Mouse (Mus musculus) heart, embryonic 16.5 days (tissue): ENCODE data around the gene Rtcb. TPM values are rescaled to one million over a fixed set of nuclear protein-coding genes. Genes with fewer than 3 reads are reported as not detected.

ENCODE experiments used
- ATAC-seq: fragments of 200-750 bp; cut with Nextera tagmentation; replicated peaks from 2 replicates; pipeline ENCODE4 v1.8.0; 2017; ENCODE audit warnings: moderate number of reproducible peaks; ENCODE audit not compliant: insufficient read depth, low FRiP score; ENCODE audit errors: extremely low read depth
- H3K27ac ChIP-seq: fragments of 300-500 bp; sonication (generic); 2 replicates; pipeline ENCODE4 v1.5.1; 2014; ENCODE audit warnings: mild to moderate bottlenecking, low read length, control low read depth, moderate library complexity
- H3K27me3 ChIP-seq: fragments of 300-500 bp; sonication (generic); 2 replicates; pipeline ENCODE4 v1.6.1; 2014; ENCODE audit warnings: low read length, mixed read lengths; ENCODE audit not compliant: control insufficient read depth, insufficient read depth
- H3K36me3 ChIP-seq: fragments of 300-500 bp; sonication (generic); 2 replicates; pipeline ENCODE4 v1.6.1; 2014; ENCODE audit not compliant: control insufficient read depth, insufficient read depth
- H3K4me1 ChIP-seq: fragments of 300-500 bp; sonication (generic); 2 replicates; pipeline ENCODE4 v1.6.1; 2014; ENCODE audit warnings: low read length, mixed read lengths; ENCODE audit not compliant: control insufficient read depth, insufficient read depth
- H3K4me2 ChIP-seq: fragments of 300-500 bp; sonication (generic); 2 replicates; pipeline ENCODE4 v1.6.1; 2014; ENCODE audit warnings: low read depth, mild to moderate bottlenecking, control low read depth, low read length
- H3K4me3 ChIP-seq: fragments of 300-500 bp; sonication (generic); 2 replicates; pipeline ENCODE4 v1.5.1; 2014; ENCODE audit warnings: mild to moderate bottlenecking, control low read depth, low read length
- H3K9ac ChIP-seq: fragments of 300-500 bp; sonication (generic); 2 replicates; pipeline ENCODE4 v1.6.1; 2014; ENCODE audit warnings: low read length, control low read depth
- H3K9me3 ChIP-seq: fragments of 300-500 bp; sonication (generic); replicated peaks from 2 replicates; pipeline ENCODE4 v1.6.1; 2016; ENCODE audit warnings: low read length; ENCODE audit not compliant: control insufficient read depth
- WGBS: fragments of 180-500 bp; shearing (Covaris S2); extraction: QIAGEN DNeasy Blood & Tissue Kit; methylation state at CpG from one replicate; pipeline ENCODE4 v1.1.7; 2014; 5-methylcytosine and 5-hydroxymethylcytosine counted together
- polyA plus RNA-seq: library from polyadenylated mRNA; unstranded; fragments of >200 nt; fragmentation: Nextera tagmentation; extraction: Ambion mirVana; gene quantifications from 2 replicates; pipeline ENCODE4 v1.2.1, GENCODE M21; 2015

Rtcb gene
- polyA plus RNA-seq, 1 experiment from 2014 or later: 126 TPM

DNA sequence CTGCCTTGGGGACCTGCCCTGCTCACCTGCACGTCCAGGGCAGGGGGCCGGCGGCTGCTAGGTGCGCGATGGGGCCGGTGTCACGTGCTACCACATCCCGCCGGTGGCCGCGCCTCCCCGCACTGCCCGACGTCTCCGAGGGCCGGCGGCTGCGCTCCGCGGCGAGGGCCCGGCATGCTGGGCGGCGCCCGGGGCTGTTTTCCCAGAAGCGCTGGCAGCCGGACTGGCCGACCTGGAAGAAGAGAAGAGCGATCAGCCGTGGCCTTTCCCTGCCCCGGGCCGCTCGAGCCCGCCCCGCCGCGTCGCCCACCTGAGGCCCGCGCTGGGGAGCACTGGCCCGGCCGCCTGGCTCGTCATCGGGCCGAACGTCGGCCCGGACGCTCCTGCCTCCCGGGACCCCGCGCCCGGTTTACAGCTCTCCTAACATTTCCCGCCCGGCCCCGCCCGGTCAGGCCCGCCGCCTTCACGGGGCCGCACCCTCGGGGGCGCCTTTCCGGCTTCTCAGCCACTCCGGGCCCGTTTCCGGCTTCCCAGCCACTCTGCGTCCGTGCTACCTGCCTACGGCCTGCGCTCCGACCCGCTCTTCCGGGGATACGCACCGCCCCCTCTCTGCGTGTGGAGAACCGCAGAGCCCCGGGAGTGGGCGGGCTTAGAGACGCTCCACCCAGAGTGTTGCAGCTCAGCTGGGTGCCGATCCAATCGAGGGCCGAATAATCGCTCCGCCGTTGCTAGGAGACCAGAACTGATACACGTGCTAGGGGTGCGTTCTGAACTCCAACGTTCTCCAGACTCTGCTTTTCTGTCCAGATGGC lies 40.9 kb downstream of the Rtcb start, which contains the start of gene Prdm4:
Prdm4 (minus strand) TSS at position 645 of the 812 bp plus-strand sequence.
- Histone ChIP-seq H3K4me3 (peak within 1 kb of the TSS; percentile 84), H3K27me3 (peaks cover 4% of the 10 kb centered on the region; the same call in 1 of the 2 replicates), H3K4me2 (peak within 1 kb of the TSS; percentile 92), H3K36me3 (peaks cover 21% of the 10 kb centered on the region), H3K4me1 (peaks cover 12% of the 10 kb centered on the region), H3K27ac (peak within 1 kb of the TSS; percentile 85), H3K9me3 (no peaks in the 10 kb centered on the region), H3K9ac (peak within 1 kb of the TSS; percentile 85)
- under 1% methylated on average over 82 of the region's 90 CpGs for WGBS
- peak; percentile 100 for ATAC-seq

Other genes starting within 250 kb of the Rtcb start
- gene Pwp1, start 128.3 kb downstream of the Rtcb start, polyA plus RNA-seq: 42.3 and 42.9 TPM in 2 replicates
- 9.0 TPM in 2 replicates for gene Prdm4, start 40.7 kb downstream of the Rtcb start, polyA plus RNA-seq
- 0.26 TPM in 1 of 2 replicates, not detected in the other for gene Ascl4, start 30.1 kb downstream of the Rtcb start, polyA plus RNA-seq
- 0.28 and 0.31 TPM in 2 replicates for gene Bpifc, start 54.1 kb upstream of the Rtcb start, polyA plus RNA-seq
- gene Fbxo7, start 64.1 kb upstream of the Rtcb start, polyA plus RNA-seq: 20.9 and 24.2 TPM in 2 replicates